Mouse (Mus musculus) heart, adult 18-20 months (tissue): ENCODE results near the gene Taar7f. TPM values are rescaled to one million over a fixed set of nuclear protein-coding genes. Genes with fewer than 3 reads are reported as not detected.
"Not testable (repeated sequence)": the region's sequence is repeated elsewhere in the genome, so short reads cannot be mapped to it uniquely, and the experiment has no call there.

Source experiments
- DNase-seq, 2 experiments: peaks; one replicate each; pipeline ENCODE4 v3.0.0; 2021 to 2022; ENCODE audit warnings: mixed read lengths in 1 of 2
- long read RNA-seq, 2 experiments: library from polyadenylated mRNA; stranded (forward); transcript quantifications; one replicate each; pipeline ENCODE4 v2.0.0; 2021
- total RNA-seq, 2 experiments: library from RNA; stranded (reverse); gene quantifications; 2 replicates each; pipeline ENCODE4 v1.2.3; 2021

Taar7f gene
- not detected for total RNA-seq
- long read RNA-seq, experiment 1 = 0 reads
- long read RNA-seq, experiment 2 = 0 reads

- DNase-seq = no peak
Measured at GRCm38 (mm10) chr10:24049210-24049609, at the start of gene Taar7f. Gene Taar7f, plus strand, starts transcription at chr10:24049510.

GRCm38 (mm10) chr10:23999639-24000038, 49.7 kb upstream of the Taar7f start, which contains the start of gene Taar7b:
Gene Taar7b, plus strand, starts transcription at chr10:23999939.
- DNase-seq = no peak

DNA sequence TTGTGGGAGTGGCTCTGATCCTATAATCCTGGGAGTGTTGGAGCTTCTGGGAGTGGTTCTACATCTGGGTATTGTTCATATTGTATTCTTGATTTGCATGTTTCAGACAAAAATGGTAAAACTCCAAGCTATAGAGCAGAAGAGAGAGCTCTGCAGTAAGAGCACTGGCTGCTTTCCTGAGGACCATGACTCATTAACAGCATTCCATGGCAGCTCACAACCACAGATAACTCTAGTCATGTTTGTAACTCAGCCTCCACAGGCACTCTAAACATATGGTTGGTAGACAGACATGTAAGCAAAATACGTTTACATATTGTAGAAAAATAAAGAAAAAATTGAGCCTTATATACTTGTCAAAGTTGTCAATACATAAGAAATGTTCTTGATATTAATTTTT, 42.9 kb upstream of the Taar7f start:
- no peak for DNase-seq

DNA sequence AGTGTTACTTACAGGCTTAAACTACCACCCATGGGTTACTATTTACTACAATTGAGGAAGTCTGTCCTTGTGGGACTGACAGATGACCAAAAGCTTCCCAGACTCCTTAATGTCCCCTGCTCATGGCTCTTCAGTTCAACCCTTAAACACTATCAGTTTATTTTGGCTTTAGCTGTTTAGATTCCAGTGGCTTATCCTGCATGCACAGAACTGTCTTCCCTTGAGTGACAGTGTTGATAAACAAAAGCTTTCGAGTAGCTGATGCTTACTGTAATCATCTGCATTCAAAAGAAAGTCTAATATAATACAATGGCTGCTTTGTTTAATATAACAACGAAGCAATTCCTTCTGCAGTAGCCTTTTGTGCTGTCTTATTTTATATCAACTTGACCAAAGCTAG, 42.3 kb upstream of the Taar7f start:
- DNase-seq = no peak

DNA sequence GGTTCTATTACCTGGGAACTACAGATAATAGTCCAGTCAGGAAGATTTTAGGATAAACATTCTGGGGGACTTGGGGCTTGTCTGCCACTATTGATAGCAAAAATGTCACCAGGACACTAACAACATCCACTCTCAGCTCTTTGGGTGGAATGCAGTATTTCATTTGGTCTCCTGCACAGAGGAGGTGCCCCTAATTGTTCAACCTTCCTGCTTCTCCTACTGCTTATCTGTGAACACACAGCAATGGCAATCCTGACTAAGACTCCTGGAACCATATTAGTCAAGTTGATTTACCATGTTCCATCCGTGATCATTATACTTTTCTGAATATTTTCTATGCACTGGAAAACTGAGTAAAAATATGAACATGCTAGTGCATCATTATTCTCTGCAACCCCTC, 41.2 kb upstream of the Taar7f start:
- no peak for DNase-seq

- no peak for DNase-seq
Measured at GRCm38 (mm10) chr10:24026922-24027321, 22.4 kb upstream of the Taar7f start, which contains the start of gene Taar7d. Gene Taar7d, plus strand, starts transcription at chr10:24027222.

- DNase-seq = no peak
Measured at GRCm38 (mm10) chr10:24031347-24031746, 18.0 kb upstream of the Taar7f start.

GRCm38 (mm10) chr10:24037314-24037713, 12.0 kb upstream of the Taar7f start, which contains the start of gene Taar7e:
Gene Taar7e, plus strand, starts transcription at chr10:24037614.
- DNase-seq = no peak

DNA sequence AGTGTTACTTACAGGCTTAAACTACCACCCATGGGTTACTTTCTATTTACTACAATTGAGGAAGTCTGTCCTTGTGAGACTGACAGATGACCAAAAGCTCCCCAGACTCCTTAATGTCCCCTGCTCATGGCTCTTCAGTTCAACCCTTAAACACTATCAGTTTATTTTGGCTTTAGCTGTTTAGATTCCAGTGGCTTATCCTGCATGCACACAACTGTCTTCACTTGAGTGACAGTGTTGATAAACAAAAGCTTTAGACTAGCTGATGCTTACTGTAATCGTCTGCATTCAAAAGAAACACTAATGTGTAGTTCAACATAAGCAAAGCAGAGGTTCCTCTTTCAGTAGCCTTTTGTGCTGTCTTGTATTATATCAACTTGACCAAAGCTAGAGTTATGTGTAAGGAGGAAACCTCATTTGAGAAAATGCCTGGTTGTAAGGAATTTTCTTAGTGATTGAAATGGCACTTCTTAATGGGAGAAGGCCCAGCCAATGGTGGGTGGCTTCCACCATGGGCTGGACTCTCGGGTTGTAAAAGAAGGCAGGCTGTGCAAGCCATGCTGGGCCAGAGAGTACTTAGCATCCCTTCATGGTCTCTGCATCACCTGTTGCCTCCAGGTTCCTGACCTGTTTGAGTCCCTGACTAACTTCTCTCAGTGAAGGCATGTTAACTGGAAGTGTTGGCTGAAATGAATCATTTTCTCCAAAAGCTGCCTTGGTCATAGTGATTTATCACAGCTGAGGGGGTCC, 9.0 kb upstream of the Taar7f start:
- DNase-seq = no peak

GRCm38 (mm10) chr10:24052039-24052438, 2.7 kb downstream of the Taar7f start:
- no peak for DNase-seq

GRCm38 (mm10) chr10:24058986-24059385, 9.7 kb downstream of the Taar7f start:
- no peak for DNase-seq

GRCm38 (mm10) chr10:24074751-24075150, 25.4 kb downstream of the Taar7f start:
- DNase-seq = not testable (repeated sequence)

GRCm38 (mm10) chr10:24076200-24076599, 26.9 kb downstream of the Taar7f start, which contains the start of gene Taar8a:
Gene Taar8a, plus strand, starts transcription at chr10:24076500.
- not testable (repeated sequence) for DNase-seq

GRCm38 (mm10) chr10:24080166-24080565, 30.9 kb downstream of the Taar7f start:
- peak; percentile 15 to 65 for DNase-seq

- no peak for DNase-seq
Measured at GRCm38 (mm10) chr10:24085936-24086335, 36.6 kb downstream of the Taar7f start.

GRCm38 (mm10) chr10:24086555-24086954, 37.2 kb downstream of the Taar7f start:
- DNase-seq = no peak

- DNase-seq = no peak
Measured at GRCm38 (mm10) chr10:24087168-24087567, 37.9 kb downstream of the Taar7f start.

- no peak for DNase-seq
Measured at GRCm38 (mm10) chr10:24092194-24092593, 42.9 kb downstream of the Taar7f start, which contains the start of gene Taar8b. Gene Taar8b, minus strand, starts transcription at chr10:24092294.

DNA sequence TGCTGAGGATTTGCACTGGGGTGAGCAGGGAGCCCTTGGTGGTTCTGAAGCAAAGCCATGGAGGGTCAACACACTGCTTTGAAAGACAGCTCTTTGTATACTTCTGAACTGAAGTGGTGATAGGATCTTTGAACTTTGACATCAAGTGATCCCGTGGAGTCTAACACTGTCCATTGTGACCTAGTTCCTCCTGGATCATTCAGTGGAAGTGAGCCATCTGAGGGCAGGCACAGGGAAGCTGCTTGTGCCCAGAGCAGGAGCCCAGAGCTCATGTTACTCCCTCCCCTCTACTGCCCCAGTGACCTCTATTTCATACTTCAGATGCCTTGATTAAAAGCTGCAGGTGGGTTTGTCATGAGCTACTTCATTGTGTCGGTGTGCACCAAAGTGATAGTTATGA, 47.7 kb downstream of the Taar7f start:
- not testable (repeated sequence) for DNase-seq
